Mouse (Mus musculus) brain, embryonic 14.5 days (tissue): Measurements from ENCODE around the gene Etfa.

Experiments
- CTCF ChIP-seq: fragments of 200-500 bp; IDR thresholded peaks from 2 replicates; pipeline ENCODE4 v1.5.1; 2012; ENCODE audit warnings: inconsistent platforms, mild to moderate bottlenecking, moderate library complexity, borderline replicate concordance; ENCODE audit not compliant: insufficient read depth, insufficient read length; ENCODE audit errors: extremely low read depth
- POLR2A ChIP-seq: fragments of 200-500 bp; IDR thresholded peaks from 2 replicates; pipeline ENCODE4 v1.6.1; 2012; ENCODE audit warnings: mild to moderate bottlenecking, inconsistent platforms, borderline replicate concordance; ENCODE audit not compliant: poor library complexity, insufficient read depth, insufficient read length, severe bottlenecking; ENCODE audit errors: extremely low read depth

- TF ChIP-seq CTCF (no peak), POLR2A (no peak)
These were observed 106.9 kb downstream of the Etfa start for GRCm38 (mm10) chr9:55404976-55405702.
